Mouse (Mus musculus): ENCODE data around the gene Hspg2.

DNA sequence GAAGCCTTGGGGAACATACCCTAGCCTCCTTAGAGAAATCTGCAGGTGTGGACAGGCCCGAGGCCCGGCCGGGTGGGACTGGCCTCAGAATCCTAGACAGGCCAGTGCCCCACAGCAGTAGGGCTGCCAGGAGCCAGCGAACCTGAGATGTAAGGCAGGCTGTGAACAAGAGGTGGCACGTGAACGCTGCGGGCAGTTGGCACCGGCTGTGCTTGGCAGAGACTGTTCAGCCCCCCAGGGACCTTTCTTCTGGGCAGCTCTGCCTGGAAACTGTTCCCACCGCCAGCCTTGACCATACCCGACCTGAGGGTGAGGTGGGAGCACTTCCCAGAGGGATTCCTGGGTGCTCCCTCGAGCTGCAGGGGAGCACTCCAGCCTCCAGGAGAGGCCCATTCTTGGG is 24.0 kb downstream of the Hspg2 start:
- TF ChIP-seq CHD2 (IDR thresholded peaks at IDR 0.05; ENCODE audit: low read depth, low read length) (no peak), ZC3H11A (IDR thresholded peaks at IDR 0.05; ENCODE audit: borderline replicate concordance, low read depth, low read length) (no peak), MAFK (IDR thresholded peaks at IDR 0.05; ENCODE audit: insufficient read depth, low read depth, low read length) (no peak), ZNF384 (IDR thresholded peaks at IDR 0.05; ENCODE audit: low read depth, low read length) (no peak)

Data from ES-E14 (cell line).